Mouse (Mus musculus) ES-Bruce4 (cell line): ENCODE results near the gene Mgmt. TPM values are rescaled to one million over a fixed set of nuclear protein-coding genes. Genes with fewer than 3 reads are reported as not detected.

Source experiments
- H3K27ac ChIP-seq: 2 replicates; pipeline ENCODE4 v1.5.1; 2012; ENCODE audit warnings: low read length, inconsistent platforms; ENCODE audit not compliant: insufficient read depth
- H3K27me3 ChIP-seq: 2 replicates; pipeline ENCODE4 v1.6.1; 2012; ENCODE audit warnings: mild to moderate bottlenecking, low read length, inconsistent platforms; ENCODE audit not compliant: control insufficient read depth, poor library complexity, insufficient read depth, severe bottlenecking
- H3K36me3 ChIP-seq: 2 replicates; pipeline ENCODE4 v1.6.1; 2012; ENCODE audit warnings: inconsistent platforms, mild to moderate bottlenecking, low read length, moderate library complexity; ENCODE audit not compliant: control insufficient read depth, poor library complexity, insufficient read depth, severe bottlenecking
- H3K4me1 ChIP-seq: one replicate; pipeline ENCODE4 v1.8.1; 2011; ENCODE audit warnings: low read length; ENCODE audit not compliant: control insufficient read depth, insufficient read depth
- H3K4me3 ChIP-seq: 2 replicates; pipeline ENCODE4 v1.5.1; 2011; ENCODE audit warnings: low read depth, mild to moderate bottlenecking, low read length
- H3K9ac ChIP-seq: 2 replicates; pipeline ENCODE4 v1.6.1; 2012; ENCODE audit warnings: low read depth, mild to moderate bottlenecking, inconsistent platforms; ENCODE audit not compliant: poor library complexity, severe bottlenecking
- H3K9me3 ChIP-seq: replicated peaks from 2 replicates; pipeline ENCODE4 v1.6.1; 2012; ENCODE audit warnings: mild to moderate bottlenecking, low read length, inconsistent platforms; ENCODE audit not compliant: control insufficient read depth, poor library complexity, insufficient read depth, severe bottlenecking
- CTCF ChIP-seq: IDR thresholded peaks from one replicate; pipeline ENCODE4 v1.8.1; 2011; ENCODE audit warnings: low read depth, low read length
- EP300 ChIP-seq: IDR thresholded peaks from 2 replicates; pipeline ENCODE4 v1.6.1; 2011; ENCODE audit warnings: low read depth, low read length; ENCODE audit not compliant: insufficient read depth
- POLR2A ChIP-seq: IDR thresholded peaks from one replicate; pipeline ENCODE4 v1.8.1; 2011; ENCODE audit warnings: low read length; ENCODE audit not compliant: insufficient read depth
- polyA plus RNA-seq: library from polyadenylated mRNA; stranded (reverse); fragments of >200 nt; gene quantifications from 2 replicates; pipeline ENCODE4 v1.2.4, GENCODE M21; 2011; ENCODE audit warnings: low read depth; ENCODE audit not compliant: missing spikeins, insufficient read depth, insufficient read length

Gene Mgmt
- polyA plus RNA-seq, 1 experiment, result 9.6 TPM

- Histone ChIP-seq H3K27me3 (no peaks in the 10 kb centered on the region), H3K4me1 (no peaks in the 10 kb centered on the region), H3K36me3 (no peaks in the 10 kb centered on the region), H3K4me3 (no peak overlapping the region), H3K27ac (no peak overlapping the region), H3K9me3 (no peaks in the 10 kb centered on the region), H3K9ac (no peak overlapping the region)
- TF ChIP-seq CTCF, result no peak
- TF ChIP-seq EP300, result no peak
- TF ChIP-seq POLR2A, result no peak
These were observed 208.3 kb downstream of the Mgmt start for GRCm38 (mm10) chr7:137102606-137103195.

GRCm38 (mm10) chr7:137112101-137112500, 217.7 kb downstream of the Mgmt start:
- Histone ChIP-seq H3K36me3 (no peaks in the 10 kb centered on the region), H3K4me1 (no peaks in the 10 kb centered on the region), H3K4me3 (no peak overlapping the region), H3K27ac (no peak overlapping the region), H3K9ac (no peak overlapping the region), H3K27me3 (no peaks in the 10 kb centered on the region), H3K9me3 (no peaks in the 10 kb centered on the region)
- no peak for TF ChIP-seq EP300
- no peak for TF ChIP-seq CTCF

DNA sequence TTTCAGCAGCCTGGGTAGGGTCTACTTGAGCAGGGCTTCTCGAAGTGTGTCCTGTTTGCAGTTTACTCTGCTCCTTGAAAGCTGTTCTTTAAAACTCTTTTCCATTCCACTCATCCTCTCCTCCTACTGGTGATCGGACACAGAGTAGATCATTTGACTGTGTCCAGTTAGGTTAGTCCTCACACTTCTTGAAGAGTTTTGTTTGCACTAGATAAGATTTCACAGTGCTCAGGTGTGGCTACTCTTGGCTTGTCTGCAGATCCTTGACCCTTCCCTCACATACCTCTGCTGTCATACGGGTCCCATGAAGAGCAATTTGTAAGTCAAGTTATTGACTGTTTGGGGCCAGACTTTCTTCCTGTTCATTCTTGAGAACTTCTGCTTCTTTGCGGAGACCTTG, 221.8 kb downstream of the Mgmt start:
- H3K9ac ChIP-seq, result no peak overlapping the region
- H3K27me3 ChIP-seq, result no peaks in the 10 kb centered on the region
- H3K9me3 ChIP-seq, result no peaks in the 10 kb centered on the region
- H3K27ac ChIP-seq, result no peak overlapping the region
- no peak overlapping the region for H3K4me3 ChIP-seq
- TF ChIP-seq EP300 (no peak), POLR2A (no peak), CTCF (no peak)
- H3K4me1 ChIP-seq, result no peaks in the 10 kb centered on the region
- no peaks in the 10 kb centered on the region for H3K36me3 ChIP-seq

DNA sequence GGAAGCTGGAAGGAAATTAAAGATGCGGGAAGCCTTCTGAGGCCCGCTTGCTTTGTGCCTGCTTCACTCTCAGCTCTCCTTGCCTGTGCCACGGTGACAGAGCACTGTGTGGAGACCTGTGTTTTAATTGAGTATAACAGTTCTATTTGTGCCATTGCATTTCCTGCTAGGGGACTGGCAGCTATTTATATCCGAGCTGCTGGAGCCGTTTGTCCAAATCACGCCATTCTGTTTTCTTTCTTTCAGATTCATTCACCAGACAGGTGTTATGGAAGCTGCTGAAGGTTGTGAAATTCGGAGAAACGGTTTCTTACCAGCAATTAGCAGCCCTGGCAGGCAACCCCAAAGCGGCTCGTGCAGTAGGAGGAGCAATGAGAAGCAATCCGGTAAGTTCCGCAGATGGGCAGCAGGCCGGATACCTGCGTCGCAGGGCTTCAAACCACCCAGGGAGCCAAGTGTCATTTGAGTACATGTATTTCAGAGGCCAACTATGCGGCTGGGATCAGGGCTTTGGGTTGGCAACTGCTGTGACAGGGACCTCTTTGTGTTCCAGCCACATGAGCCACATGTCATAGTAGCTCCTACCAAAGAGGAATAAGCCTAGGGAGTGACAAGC, 226.9 kb downstream of the Mgmt start:
- Histone ChIP-seq H3K4me1 (no peaks in the 10 kb centered on the region), H3K4me3 (no peak overlapping the region), H3K27ac (no peak overlapping the region), H3K9me3 (no peaks in the 10 kb centered on the region), H3K9ac (no peak overlapping the region), H3K27me3 (no peaks in the 10 kb centered on the region), H3K36me3 (no peaks in the 10 kb centered on the region)
- TF ChIP-seq CTCF (no peak), POLR2A (no peak), EP300 (no peak)

DNA sequence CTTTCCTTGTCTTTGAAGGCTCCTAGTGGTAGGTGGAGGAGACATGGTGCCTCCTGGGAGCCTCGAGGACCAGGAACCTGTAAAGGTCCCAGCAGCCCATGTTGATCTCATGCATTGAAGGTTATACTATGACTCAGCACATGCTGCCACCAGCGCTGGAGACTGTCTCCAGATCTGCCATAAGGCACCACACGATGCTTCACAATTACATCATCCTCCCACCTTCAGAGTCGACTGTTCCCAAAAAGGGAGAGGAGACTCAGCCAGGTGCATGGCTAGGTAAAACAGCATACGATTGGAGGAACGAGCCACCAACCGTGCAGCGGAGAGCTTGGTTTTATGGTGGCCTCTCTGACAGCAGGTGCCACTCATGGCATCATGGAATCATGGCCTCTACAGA, 234.3 kb downstream of the Mgmt start:
- Histone ChIP-seq H3K27me3 (no peaks in the 10 kb centered on the region), H3K4me3 (no peak overlapping the region), H3K9me3 (no peaks in the 10 kb centered on the region), H3K36me3 (no peaks in the 10 kb centered on the region), H3K4me1 (no peaks in the 10 kb centered on the region), H3K9ac (no peak overlapping the region), H3K27ac (no peak overlapping the region)
- TF ChIP-seq POLR2A (no peak), EP300 (no peak), CTCF (no peak)

GRCm38 (mm10) chr7:137130211-137130610, 235.8 kb downstream of the Mgmt start:
- Histone ChIP-seq H3K27ac (no peak overlapping the region), H3K4me3 (no peak overlapping the region), H3K27me3 (no peaks in the 10 kb centered on the region), H3K9me3 (no peaks in the 10 kb centered on the region), H3K9ac (no peak overlapping the region), H3K36me3 (no peaks in the 10 kb centered on the region), H3K4me1 (no peaks in the 10 kb centered on the region)
- TF ChIP-seq CTCF (no peak), POLR2A (no peak), EP300 (no peak)
